Mouse (Mus musculus): ENCODE measurements around the gene Cant1. TPM values are rescaled to one million over a fixed set of nuclear protein-coding genes. Genes with fewer than 3 reads are reported as not detected.
"Not testable (repeated sequence)": the region's sequence is repeated elsewhere in the genome, so short reads cannot be mapped to it uniquely, and the experiment has no call there.

Cant1 gene
- polyA plus RNA-seq, 1 experiment from 2014 or later, result 31.4 TPM

DNA sequence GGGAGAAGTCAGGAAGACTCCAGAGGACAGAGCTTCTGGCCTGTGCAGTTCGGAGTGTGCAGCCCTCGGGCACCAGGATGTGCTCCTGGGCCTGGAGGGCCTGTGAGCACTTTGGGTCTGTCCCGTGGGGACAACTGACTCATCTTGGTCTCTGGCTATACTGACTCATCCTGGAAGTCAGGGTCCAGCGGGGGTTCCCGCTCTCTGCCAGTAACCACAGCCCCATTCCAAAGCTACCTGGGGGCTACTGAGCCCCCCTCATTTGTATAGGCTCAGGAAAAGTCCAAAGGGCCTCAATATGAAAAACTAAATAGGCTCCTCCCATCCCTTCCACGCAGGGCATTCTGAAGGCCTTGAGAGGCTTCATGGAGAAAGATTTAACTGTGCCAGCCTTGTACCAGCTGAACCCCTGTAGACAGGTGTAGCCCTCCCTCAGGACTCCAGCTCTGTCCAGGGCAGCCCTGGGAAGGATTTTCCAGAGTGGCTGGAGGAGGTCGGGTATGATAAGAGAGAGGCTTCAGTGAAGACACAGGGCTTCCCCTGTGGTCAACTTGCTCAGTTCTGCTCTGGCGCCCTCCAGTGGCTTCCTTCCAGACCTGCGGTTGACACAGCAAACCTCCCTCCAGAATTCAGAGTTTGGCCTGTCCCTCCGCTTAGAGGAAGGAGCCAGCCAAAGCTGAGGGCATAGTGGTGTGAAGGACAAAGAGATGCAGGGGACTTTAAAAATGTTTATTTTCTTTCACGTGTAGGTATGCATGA, 39.5 kb downstream of the Cant1 start:
- Histone ChIP-seq H3K9me3 (ENCODE audit: low read depth, low read length) (no peaks in the 10 kb centered on the region), H3K4me3 (ENCODE audit: low read depth, low read length) (no peak overlapping the region), H3K4me2 (no peak overlapping the region), H3K27ac (ENCODE audit: low read depth) (no peak overlapping the region), H3K36me3 (ENCODE audit: insufficient read depth) (no peaks in the 10 kb centered on the region), H3K4me1 (ENCODE audit: insufficient read depth) (no peaks in the 10 kb centered on the region), H3K27me3 (ENCODE audit: insufficient read depth, low read length) (no peaks in the 10 kb centered on the region; the same call in 1 of the 2 replicates), H3K9ac (no peak overlapping the region)
- peak; percentile 83 for TF ChIP-seq CTCF (IDR thresholded peaks at IDR 0.05; ENCODE audit: low read depth)
- DNase-seq, result peak; percentile 90
- 38% methylated on average over 11 of the region's 11 CpGs for WGBS
- peak; percentile 49; the same call in 1 of the 2 replicates for ATAC-seq (ENCODE audit: insufficient read depth)

DNA sequence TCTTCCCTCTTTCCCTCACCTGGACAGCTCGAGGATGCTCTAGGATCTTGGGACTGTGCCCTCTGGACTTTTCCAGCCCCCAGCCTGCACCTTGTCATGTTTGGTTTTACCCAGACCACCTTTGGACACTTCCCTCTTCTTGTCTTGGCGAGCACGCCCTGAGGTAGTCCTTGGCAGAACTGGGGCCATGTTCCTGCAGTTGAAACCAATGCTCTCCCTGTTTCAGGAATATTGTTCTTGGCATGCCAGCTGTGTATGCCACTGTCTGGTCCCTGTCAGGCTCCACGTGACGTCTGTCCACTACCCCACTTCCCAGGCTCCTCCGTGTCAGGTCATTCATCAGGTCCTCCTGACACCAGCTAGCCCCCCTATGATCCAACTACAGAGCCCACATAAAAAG, 40.2 kb downstream of the Cant1 start:
- no peaks in the 10 kb centered on the region; the same call in 1 of the 2 replicates for H3K27me3 ChIP-seq (ENCODE audit: insufficient read depth, low read length)
- no peak overlapping the region for H3K27ac ChIP-seq (ENCODE audit: low read depth)
- no peak overlapping the region for H3K4me3 ChIP-seq (ENCODE audit: low read depth, low read length)
- WGBS, result 76% methylated on average over 6 of the region's 6 CpGs
- DNase-seq (no peak), ATAC-seq (ENCODE audit: insufficient read depth) (no peak)
- H3K4me1 ChIP-seq (ENCODE audit: insufficient read depth), result no peaks in the 10 kb centered on the region
- TF ChIP-seq CTCF (IDR thresholded peaks at IDR 0.05; ENCODE audit: low read depth), result no peak
- H3K9ac ChIP-seq, result no peak overlapping the region
- H3K36me3 ChIP-seq (ENCODE audit: insufficient read depth), result no peaks in the 10 kb centered on the region
- no peaks in the 10 kb centered on the region for H3K9me3 ChIP-seq (ENCODE audit: low read depth, low read length)
- H3K4me2 ChIP-seq, result no peak overlapping the region

DNA sequence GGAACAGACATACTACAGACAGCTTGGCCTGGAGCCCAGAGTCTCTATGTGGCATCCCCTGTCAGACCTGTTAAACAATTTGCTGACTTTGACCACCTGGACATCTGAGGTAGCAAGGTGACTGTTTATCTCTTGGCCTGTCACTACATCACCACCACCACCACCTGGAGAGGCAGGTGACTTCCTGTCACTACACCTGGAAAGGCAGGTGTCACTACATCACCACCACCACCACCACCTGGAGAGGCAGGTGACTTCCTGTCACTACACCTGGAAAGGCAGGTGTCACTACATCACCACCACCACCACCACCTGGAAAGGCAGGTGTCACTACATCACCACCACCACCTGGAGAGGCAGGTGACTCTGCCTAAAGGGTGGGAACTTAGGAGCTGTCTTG, 42.6 kb downstream of the Cant1 start:
- H3K27me3 ChIP-seq (ENCODE audit: insufficient read depth, low read length); H3K4me1 ChIP-seq (ENCODE audit: insufficient read depth); DNase-seq; H3K9me3 ChIP-seq (ENCODE audit: low read depth, low read length); H3K27ac ChIP-seq (ENCODE audit: low read depth); H3K9ac ChIP-seq; H3K4me3 ChIP-seq (ENCODE audit: low read depth, low read length); H3K36me3 ChIP-seq (ENCODE audit: insufficient read depth); H3K4me2 ChIP-seq; ATAC-seq (ENCODE audit: insufficient read depth): not testable (repeated sequence)

DNA sequence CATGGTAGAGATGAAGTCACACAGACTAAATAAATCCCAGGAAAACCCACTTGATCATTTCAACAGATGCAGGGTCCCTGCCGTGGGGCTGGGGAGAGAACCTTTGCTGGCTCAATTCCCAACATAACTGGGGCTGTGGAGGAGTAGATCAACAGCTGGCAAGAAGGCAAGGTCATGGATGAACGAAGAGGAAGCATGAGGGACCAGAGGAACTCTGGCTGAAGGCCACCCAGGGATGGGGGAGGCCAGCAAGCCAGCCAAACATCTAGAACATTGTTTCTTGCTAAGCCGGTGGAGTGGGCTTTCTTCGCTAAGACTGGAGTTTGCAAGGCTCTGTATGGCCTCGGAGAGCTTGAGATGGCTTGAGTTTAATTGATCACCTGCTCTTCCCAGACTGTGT, 43.0 kb downstream of the Cant1 start:
- Histone ChIP-seq H3K27ac (ENCODE audit: low read depth) (no peak overlapping the region), H3K4me1 (ENCODE audit: insufficient read depth) (no peaks in the 10 kb centered on the region), H3K9me3 (ENCODE audit: low read depth, low read length) (no peaks in the 10 kb centered on the region), H3K4me3 (ENCODE audit: low read depth, low read length) (no peak overlapping the region), H3K9ac (no peak overlapping the region), H3K4me2 (no peak overlapping the region), H3K36me3 (ENCODE audit: insufficient read depth) (no peaks in the 10 kb centered on the region), H3K27me3 (ENCODE audit: insufficient read depth, low read length) (no peaks in the 10 kb centered on the region; the same call in 1 of the 2 replicates)
- DNase-seq (no peak), ATAC-seq (ENCODE audit: insufficient read depth) (no peak)
- WGBS, result 55% methylated on average over 5 of the region's 5 CpGs
- TF ChIP-seq CTCF (IDR thresholded peaks at IDR 0.05; ENCODE audit: low read depth), result no peak

DNA sequence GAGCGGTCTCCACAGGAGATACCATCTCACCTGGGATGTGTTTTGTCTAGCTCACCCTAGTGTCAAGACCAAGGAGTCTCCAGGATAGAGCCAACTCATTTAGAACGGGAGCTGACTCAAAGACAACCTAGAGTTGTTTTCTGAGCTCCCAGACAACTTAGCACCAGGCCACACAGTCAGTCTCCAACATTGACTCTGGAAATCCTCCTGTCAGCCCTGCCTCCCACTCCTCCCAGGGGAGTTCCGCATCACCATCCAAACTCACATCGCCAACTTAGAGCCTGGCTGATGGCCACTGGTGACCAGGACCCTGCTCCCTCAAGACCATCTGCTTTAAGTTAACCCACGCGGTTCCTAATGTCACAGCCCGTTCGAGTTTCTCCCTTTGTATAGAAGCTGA, 43.4 kb downstream of the Cant1 start:
- Histone ChIP-seq H3K4me1 (ENCODE audit: insufficient read depth) (no peaks in the 10 kb centered on the region), H3K36me3 (ENCODE audit: insufficient read depth) (no peaks in the 10 kb centered on the region), H3K4me2 (no peak overlapping the region), H3K9me3 (ENCODE audit: low read depth, low read length) (no peaks in the 10 kb centered on the region), H3K9ac (no peak overlapping the region), H3K4me3 (ENCODE audit: low read depth, low read length) (no peak overlapping the region), H3K27ac (ENCODE audit: low read depth) (no peak overlapping the region), H3K27me3 (ENCODE audit: insufficient read depth, low read length) (no peaks in the 10 kb centered on the region; the same call in 1 of the 2 replicates)
- TF ChIP-seq CTCF (IDR thresholded peaks at IDR 0.05; ENCODE audit: low read depth), result no peak
- DNase-seq (no peak), ATAC-seq (ENCODE audit: insufficient read depth) (no peak)
- 72% methylated on average over 8 of the region's 8 CpGs for WGBS

DNA sequence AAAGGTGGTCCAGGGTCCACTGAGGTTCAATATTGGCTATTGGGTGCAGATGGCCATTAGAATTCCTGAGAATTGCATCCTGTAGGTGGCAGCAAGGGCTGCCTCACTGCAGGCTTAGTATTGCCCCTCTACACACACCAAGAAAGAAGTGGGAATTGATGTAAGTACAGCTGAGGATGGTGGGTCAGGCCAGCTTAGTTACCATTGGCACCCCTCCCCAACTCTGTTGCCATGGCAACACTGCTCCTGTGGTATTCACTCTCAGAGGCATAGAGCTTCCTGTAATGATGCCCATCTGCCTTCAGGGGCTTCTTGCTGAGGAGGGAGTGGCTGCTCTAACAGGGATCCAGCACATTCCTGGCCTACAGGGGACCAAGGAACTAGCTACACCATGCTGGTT, 43.9 kb downstream of the Cant1 start:
- Histone ChIP-seq H3K27ac (ENCODE audit: low read depth) (no peak overlapping the region), H3K4me1 (ENCODE audit: insufficient read depth) (no peaks in the 10 kb centered on the region), H3K36me3 (ENCODE audit: insufficient read depth) (no peaks in the 10 kb centered on the region), H3K27me3 (ENCODE audit: insufficient read depth, low read length) (no peaks in the 10 kb centered on the region; the same call in 1 of the 2 replicates), H3K4me3 (ENCODE audit: low read depth, low read length) (no peak overlapping the region), H3K9ac (no peak overlapping the region), H3K4me2 (no peak overlapping the region), H3K9me3 (ENCODE audit: low read depth, low read length) (no peaks in the 10 kb centered on the region)
- no peak for DNase-seq
- TF ChIP-seq CTCF (IDR thresholded peaks at IDR 0.05; ENCODE audit: low read depth), result 0 out of 2 replicates have a peak, but pooled peaks have one; percentile 20
- no peak for ATAC-seq (ENCODE audit: insufficient read depth)

DNA sequence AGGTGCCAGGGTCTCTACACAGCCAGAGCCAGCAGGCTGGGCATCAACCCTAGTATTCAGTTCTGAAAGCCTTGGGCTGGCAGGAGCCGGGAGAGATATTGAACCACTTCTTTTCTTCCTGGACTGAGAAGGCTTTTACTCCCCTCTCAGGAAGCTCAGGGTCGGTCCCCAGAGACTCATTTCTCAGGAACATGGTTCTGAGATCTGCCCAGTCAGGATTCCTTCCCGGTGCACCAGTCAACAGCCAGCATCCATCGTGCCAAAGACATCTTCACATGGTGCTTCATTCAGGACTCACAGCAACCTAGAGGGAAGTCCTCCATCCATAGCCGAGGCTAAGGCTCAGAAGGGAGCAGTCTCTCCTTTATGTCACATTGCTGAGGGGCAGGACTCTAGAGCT, 44.4 kb downstream of the Cant1 start:
- H3K4me3 ChIP-seq (ENCODE audit: low read depth, low read length), result no peak overlapping the region
- ATAC-seq (ENCODE audit: insufficient read depth), result no peak
- no peaks in the 10 kb centered on the region for H3K9me3 ChIP-seq (ENCODE audit: low read depth, low read length)
- WGBS, result 55% methylated on average over 5 of the region's 5 CpGs
- H3K9ac ChIP-seq, result no peak overlapping the region
- H3K4me1 ChIP-seq (ENCODE audit: insufficient read depth), result no peaks in the 10 kb centered on the region
- H3K27me3 ChIP-seq (ENCODE audit: insufficient read depth, low read length), result no peaks in the 10 kb centered on the region; the same call in 1 of the 2 replicates
- TF ChIP-seq CTCF (IDR thresholded peaks at IDR 0.05; ENCODE audit: low read depth), result no peak
- no peaks in the 10 kb centered on the region for H3K36me3 ChIP-seq (ENCODE audit: insufficient read depth)
- H3K4me2 ChIP-seq, result no peak overlapping the region
- no peak for DNase-seq
- no peak overlapping the region for H3K27ac ChIP-seq (ENCODE audit: low read depth)

All from lung, embryonic 14.5 days (tissue).